Mouse (Mus musculus) gastrocnemius, adult 2 months (tissue): Measurements from ENCODE around the gene Rcbtb2. TPM values are rescaled to one million over a fixed set of nuclear protein-coding genes. Genes with fewer than 3 reads are reported as not detected.

Source experiments
- DNase-seq: peaks from one replicate; pipeline ENCODE4 v3.0.0; 2022
- H3K27ac ChIP-seq: fragments of 200-600 bp; 2 replicates; pipeline ENCODE4 v1.8.1; 2022; ENCODE audit warnings: mild to moderate bottlenecking
- H3K4me3 ChIP-seq: fragments of 200-600 bp; 2 replicates; pipeline ENCODE4 v1.8.1; 2022; ENCODE audit warnings: mild to moderate bottlenecking, moderate library complexity
- CTCF ChIP-seq: fragments of 200-600 bp; IDR thresholded peaks from 2 replicates; pipeline ENCODE4 v1.8.1; 2022; ENCODE audit warnings: antibody characterized with exemption, mild to moderate bottlenecking, moderate library complexity
- intact Hi-C: fragments of 180-260 bp; cut with DNase I; formaldehyde crosslinking; loops from one replicate; pipeline ENCODE4 v1.15.1; 2025
- microRNA-seq: library from miRNA; unstranded; fragments of <30 nt; microRNA quantifications from one replicate; pipeline ENCODE4 v1.2.0, GENCODE M21; 2021
- total RNA-seq, 2 experiments: library from RNA; stranded (reverse); gene quantifications; 2 replicates each; pipeline ENCODE4 v1.2.3; 2021

Gene Rcbtb2
- total RNA-seq, 2 experiments from 2014 or later: 14.4 to 18.5 TPM

- peak overlapping the region; percentile 87 for H3K27ac ChIP-seq
- H3K4me3 ChIP-seq: peak overlapping the region; percentile 81
- peak; percentile 33 for DNase-seq
- TF ChIP-seq CTCF: no peak
- intact Hi-C loops: loop anchor here (5.0 to 10.0 kb wide), 4 partner anchors 49 to 236 kb away; no protein-coding TSS in a partner anchor
These were observed 115.8 kb downstream of the Rcbtb2 start for GRCm38 (mm10) chr14:73238498-73239250.

GRCm38 (mm10) chr14:73239291-73239690 lies 116.5 kb downstream of the Rcbtb2 start:
- intact Hi-C loops: loop anchor here (5.0 to 10.0 kb wide), 4 partner anchors 48 to 236 kb away; no protein-coding TSS in a partner anchor
- H3K4me3 ChIP-seq: peak overlapping the region; percentile 81
- TF ChIP-seq CTCF: no peak
- peak overlapping the region; percentile 87 for H3K27ac ChIP-seq
- DNase-seq: no peak

GRCm38 (mm10) chr14:73239857-73240256 lies 117.0 kb downstream of the Rcbtb2 start:
- Histone ChIP-seq H3K4me3 (peak overlapping the region; percentile 81), H3K27ac (peak overlapping the region; percentile 87)
- no peak for TF ChIP-seq CTCF
- intact Hi-C loops: loop anchor here (5.0 to 10.0 kb wide), 4 partner anchors 47 to 235 kb away; no protein-coding TSS in a partner anchor
- no peak for DNase-seq

GRCm38 (mm10) chr14:73244061-73244597 lies 121.3 kb downstream of the Rcbtb2 start:
- DNase-seq: no peak
- no peak for TF ChIP-seq CTCF
- Histone ChIP-seq H3K4me3 (no peak overlapping the region), H3K27ac (no peak overlapping the region)
- intact Hi-C loops: no loop called here

GRCm38 (mm10) chr14:73250056-73250455 lies 127.2 kb downstream of the Rcbtb2 start:
- intact Hi-C loops: no loop called here
- H3K27ac ChIP-seq: no peak overlapping the region
- DNase-seq: no peak

GRCm38 (mm10) chr14:73252276-73252675 lies 129.4 kb downstream of the Rcbtb2 start:
- peak overlapping the region; percentile 48; the same call in 1 of the 2 replicates for H3K27ac ChIP-seq
- no peak for TF ChIP-seq CTCF
- intact Hi-C loops: no loop called here
- H3K4me3 ChIP-seq: no peak overlapping the region
- no peak for DNase-seq

More at GRCm38 (mm10) chr14:73250056-73250455, 127.2 kb downstream of the Rcbtb2 start:
- no peak overlapping the region for H3K4me3 ChIP-seq
- no peak for TF ChIP-seq CTCF

- intact Hi-C loops: no loop called here
- Histone ChIP-seq H3K4me3 (no peak overlapping the region), H3K27ac (peak overlapping the region; percentile 48)
- no peak for DNase-seq
- no peak for TF ChIP-seq CTCF
These were observed 130.8 kb downstream of the Rcbtb2 start for GRCm38 (mm10) chr14:73253453-73254251.

- no peak for DNase-seq
- intact Hi-C loops: no loop called here
- Histone ChIP-seq H3K27ac (peak overlapping the region; percentile 17; the same call in 1 of the 2 replicates), H3K4me3 (no peak overlapping the region)
- TF ChIP-seq CTCF: no peak
These were observed 131.6 kb downstream of the Rcbtb2 start for GRCm38 (mm10) chr14:73254412-73254811.

- DNase-seq: no peak
- H3K4me3 ChIP-seq: no peak overlapping the region
- TF ChIP-seq CTCF: no peak
- peak overlapping the region; percentile 7; the same call in 1 of the 2 replicates for H3K27ac ChIP-seq
- intact Hi-C loops: no loop called here
These were observed 132.7 kb downstream of the Rcbtb2 start for GRCm38 (mm10) chr14:73255426-73255970.

GRCm38 (mm10) chr14:73257348-73257747 lies 134.5 kb downstream of the Rcbtb2 start:
- Histone ChIP-seq H3K4me3 (no peak overlapping the region), H3K27ac (peak overlapping the region; percentile 31)
- DNase-seq: no peak
- no peak for TF ChIP-seq CTCF
- intact Hi-C loops: no loop called here

Small RNA genes lying within 50 kb of the gene (microRNA-seq; reads per million reads assigned to microRNA genes)
- not detected for gene Mir687

Other genes starting within 250 kb of the Rcbtb2 start
- gene Cysltr2, start 73.9 kb upstream of the Rcbtb2 start, total RNA-seq: not detected
- gene Lpar6, start 114.9 kb downstream of the Rcbtb2 start, total RNA-seq: under 1 TPM; 0.59 to 0.82 TPM
- 10 to 100 TPM; 14.4 to 20.1 TPM for gene Rb1, start 202.8 kb downstream of the Rcbtb2 start, total RNA-seq